Mouse (Mus musculus) intestine, embryonic 16.5 days (tissue): Measurements from ENCODE around the gene Fam227b. TPM values are rescaled to one million over a fixed set of nuclear protein-coding genes. Genes with fewer than 3 reads are reported as not detected.

Source experiments
- ATAC-seq: fragments of 200-750 bp; cut with Nextera tagmentation; 2 replicates; pipeline ENCODE4 v1.8.0; 2017; ENCODE audit warnings: moderate TSS enrichment, moderate library complexity
- H3K27ac ChIP-seq: fragments of 300-500 bp; sonication (generic); 2 replicates; pipeline ENCODE4 v1.5.1; 2014; ENCODE audit warnings: mild to moderate bottlenecking, low read length
- H3K27me3 ChIP-seq: fragments of 300-500 bp; sonication (generic); replicated peaks from 2 replicates; pipeline ENCODE4 v1.6.1; 2014; ENCODE audit warnings: low read length, control low read depth, mixed read lengths; ENCODE audit not compliant: control insufficient read depth, insufficient read depth
- H3K36me3 ChIP-seq: fragments of 300-500 bp; sonication (generic); 2 replicates; pipeline ENCODE4 v1.6.1; 2014; ENCODE audit warnings: low read length, control low read depth; ENCODE audit not compliant: control insufficient read depth, insufficient read depth
- H3K4me1 ChIP-seq: fragments of 300-500 bp; sonication (generic); 2 replicates; pipeline ENCODE4 v1.6.1; 2014; ENCODE audit warnings: low read length, control low read depth, mixed read lengths; ENCODE audit not compliant: control insufficient read depth, insufficient read depth
- H3K4me2 ChIP-seq: fragments of 300-500 bp; sonication (generic); 2 replicates; pipeline ENCODE4 v1.6.1; 2014; ENCODE audit warnings: low read depth, low read length, control low read depth
- H3K4me3 ChIP-seq: fragments of 300-500 bp; sonication (generic); 2 replicates; pipeline ENCODE4 v1.5.1; 2014; ENCODE audit warnings: mild to moderate bottlenecking, low read length
- H3K9ac ChIP-seq: fragments of 300-500 bp; sonication (generic); 2 replicates; pipeline ENCODE4 v1.6.1; 2014; ENCODE audit warnings: low read depth, low read length
- H3K9me3 ChIP-seq: fragments of 300-500 bp; sonication (generic); 2 replicates; pipeline ENCODE4 v1.6.1; 2016; ENCODE audit warnings: low read length, control low read depth; ENCODE audit not compliant: control insufficient read depth
- WGBS: fragments of 180-500 bp; shearing (Covaris S2); extraction: QIAGEN DNeasy Blood & Tissue Kit; methylation state at CpG from one replicate; pipeline ENCODE4 v1.1.7; 2014; 5-methylcytosine and 5-hydroxymethylcytosine counted together
- polyA plus RNA-seq: library from polyadenylated mRNA; unstranded; fragments of >200 nt; fragmentation: Nextera tagmentation; extraction: Ambion mirVana; gene quantifications from 2 replicates; pipeline ENCODE4 v1.2.1, GENCODE M21; 2015

The Fam227b gene
- not detected in 2 replicates for polyA plus RNA-seq

- no peaks in the 10 kb centered on the region for H3K27me3 ChIP-seq
- H3K9me3 ChIP-seq: no peaks in the 10 kb centered on the region
- H3K4me3 ChIP-seq: peak within 1 kb of the TSS; percentile 83
- peak within 1 kb of the TSS; percentile 53 for H3K4me2 ChIP-seq
- H3K36me3 ChIP-seq: no peaks in the 10 kb centered on the region
- ATAC-seq: peak; percentile 100
- under 1% methylated on average over 57 of the region's 57 CpGs for WGBS
- no peaks in the 10 kb centered on the region for H3K4me1 ChIP-seq
- peak within 1 kb of the TSS; percentile 95 for H3K9ac ChIP-seq
- peak within 1 kb of the TSS; percentile 93 for H3K27ac ChIP-seq
Measured at GRCm38 (mm10) chr2:126151855-126152571, at the start of gene Fam227b, which contains the start of gene Dtwd1. Gene Fam227b, minus strand, starts transcription at chr2:126152004. Gene Dtwd1, plus strand, starts transcription at chr2:126152141.

- H3K9ac ChIP-seq: no peak overlapping the region
- H3K4me2 ChIP-seq: no peak overlapping the region
- H3K4me1 ChIP-seq: no peaks in the 10 kb centered on the region
- 77% methylated on average over 3 of the region's 3 CpGs for WGBS
- no peak overlapping the region for H3K4me3 ChIP-seq
- H3K9me3 ChIP-seq: no peaks in the 10 kb centered on the region
- no peak for ATAC-seq
- H3K27me3 ChIP-seq: no peaks in the 10 kb centered on the region
- no peak overlapping the region for H3K27ac ChIP-seq
- H3K36me3 ChIP-seq: no peaks in the 10 kb centered on the region
Measured at GRCm38 (mm10) chr2:126198971-126199370, 47.2 kb upstream of the Fam227b start.

GRCm38 (mm10) chr2:126195631-126196356, 44.0 kb upstream of the Fam227b start:
- no peak overlapping the region for H3K27ac ChIP-seq
- no peak overlapping the region for H3K4me2 ChIP-seq
- no peak overlapping the region for H3K4me3 ChIP-seq
- H3K27me3 ChIP-seq: no peaks in the 10 kb centered on the region
- ATAC-seq: no peak
- no peak overlapping the region for H3K9ac ChIP-seq
- no peaks in the 10 kb centered on the region for H3K4me1 ChIP-seq
- no peaks in the 10 kb centered on the region for H3K36me3 ChIP-seq
- H3K9me3 ChIP-seq: no peaks in the 10 kb centered on the region
- 72% methylated on average over 12 of the region's 12 CpGs for WGBS

GRCm38 (mm10) chr2:126192129-126192528, 40.3 kb upstream of the Fam227b start:
- 86% methylated on average over 2 of the region's 2 CpGs for WGBS
- Histone ChIP-seq H3K27ac (no peak overlapping the region), H3K4me1 (no peaks in the 10 kb centered on the region), H3K4me3 (no peak overlapping the region), H3K36me3 (no peaks in the 10 kb centered on the region), H3K27me3 (no peaks in the 10 kb centered on the region), H3K9me3 (no peaks in the 10 kb centered on the region), H3K9ac (no peak overlapping the region), H3K4me2 (no peak overlapping the region)
- ATAC-seq: no peak

- H3K9ac ChIP-seq: no peak overlapping the region
- no peak for ATAC-seq
Measured at GRCm38 (mm10) chr2:126191306-126191705, 39.5 kb upstream of the Fam227b start.

GRCm38 (mm10) chr2:126171427-126171826, 19.6 kb upstream of the Fam227b start:
- H3K9ac ChIP-seq: no peak overlapping the region
- H3K27me3 ChIP-seq: no peaks in the 10 kb centered on the region
- H3K36me3 ChIP-seq: no peaks in the 10 kb centered on the region
- ATAC-seq: no peak
- H3K4me3 ChIP-seq: no peak overlapping the region
- H3K9me3 ChIP-seq: no peaks in the 10 kb centered on the region
- no peak overlapping the region for H3K4me2 ChIP-seq
- WGBS: 96% methylated on average over 1 of the region's 1 CpGs
- H3K27ac ChIP-seq: no peak overlapping the region
- no peaks in the 10 kb centered on the region for H3K4me1 ChIP-seq

More at GRCm38 (mm10) chr2:126191306-126191705, 39.5 kb upstream of the Fam227b start:
- Histone ChIP-seq H3K4me2 (no peak overlapping the region), H3K4me1 (no peaks in the 10 kb centered on the region), H3K27ac (no peak overlapping the region), H3K4me3 (no peak overlapping the region), H3K27me3 (no peaks in the 10 kb centered on the region), H3K9me3 (no peaks in the 10 kb centered on the region), H3K36me3 (no peaks in the 10 kb centered on the region)
- 69% methylated on average over 4 of the region's 4 CpGs for WGBS

- no peaks in the 10 kb centered on the region for H3K4me1 ChIP-seq
- no peaks in the 10 kb centered on the region for H3K27me3 ChIP-seq
- H3K27ac ChIP-seq: no peak overlapping the region
- H3K4me3 ChIP-seq: no peak overlapping the region
- no peak overlapping the region for H3K4me2 ChIP-seq
- H3K36me3 ChIP-seq: 0 out of 2 replicates have a peak, but pooled peaks cover 4% of the 10 kb centered on the region
- ATAC-seq: no peak
- no peak overlapping the region for H3K9ac ChIP-seq
- no peaks in the 10 kb centered on the region for H3K9me3 ChIP-seq
- 82% methylated on average over 8 of the region's 8 CpGs for WGBS
Measured at GRCm38 (mm10) chr2:126166848-126167617, 15.2 kb upstream of the Fam227b start.

- no peaks in the 10 kb centered on the region for H3K4me1 ChIP-seq
- H3K9me3 ChIP-seq: no peaks in the 10 kb centered on the region
- H3K36me3 ChIP-seq: 0 out of 2 replicates have a peak, but pooled peaks cover 4% of the 10 kb centered on the region
- H3K9ac ChIP-seq: no peak overlapping the region
- H3K4me3 ChIP-seq: no peak overlapping the region
- no peak for ATAC-seq
- no peak overlapping the region for H3K4me2 ChIP-seq
- no peak overlapping the region for H3K27ac ChIP-seq
- no peaks in the 10 kb centered on the region for H3K27me3 ChIP-seq
Measured at GRCm38 (mm10) chr2:126166335-126166734, 14.5 kb upstream of the Fam227b start.
